Mouse (Mus musculus) testis, adult 2 months (tissue): ENCODE data around the gene Map2k1.
"Not testable (repeated sequence)": the region's sequence is repeated elsewhere in the genome, so short reads cannot be mapped to it uniquely, and the experiment has no call there.

Source experiments
- CTCF ChIP-seq: fragments of 200-500 bp; IDR thresholded peaks from 2 replicates; pipeline ENCODE4 v1.5.1; 2012; ENCODE audit warnings: low read depth, mild to moderate bottlenecking, inconsistent platforms, low read length, moderate library complexity; ENCODE audit not compliant: control insufficient read depth, insufficient read depth, insufficient replicate concordance
- POLR2A ChIP-seq: fragments of 200-500 bp; IDR thresholded peaks from 2 replicates; pipeline ENCODE4 v1.6.1; 2012; ENCODE audit warnings: low read depth, mild to moderate bottlenecking, inconsistent platforms, low read length, moderate library complexity; ENCODE audit not compliant: control insufficient read depth

- TF ChIP-seq CTCF, POLR2A: not testable (repeated sequence)
Observed at GRCm38 (mm10) chr9:64183295-64183694, 70.1 kb downstream of the Map2k1 start.
